Mouse (Mus musculus) bone marrow macrophage, adult 2 months (primary cell): ENCODE data around the gene Lrrk1. TPM values are rescaled to one million over a fixed set of nuclear protein-coding genes. Genes with fewer than 3 reads are reported as not detected.

ENCODE experiments used
- H3K27ac ChIP-seq: 2 replicates; pipeline ENCODE4 v1.5.1; 2012; ENCODE audit warnings: low read depth, low read length; ENCODE audit not compliant: insufficient read depth
- H3K4me1 ChIP-seq: 2 replicates; pipeline ENCODE4 v1.6.1; 2012; ENCODE audit warnings: low read length; ENCODE audit not compliant: control insufficient read depth, insufficient read depth
- H3K4me3 ChIP-seq: 2 replicates; pipeline ENCODE4 v1.5.1; 2012; ENCODE audit warnings: mild to moderate bottlenecking, low read length, moderate library complexity; ENCODE audit not compliant: insufficient read depth
- CTCF ChIP-seq: IDR thresholded peaks from 2 replicates; pipeline ENCODE4 v1.5.1; 2012; ENCODE audit warnings: low read depth, mild to moderate bottlenecking, low read length, moderate library complexity
- POLR2A ChIP-seq: IDR thresholded peaks from 2 replicates; pipeline ENCODE4 v1.6.1; 2012; ENCODE audit warnings: mild to moderate bottlenecking, low read depth, low read length, borderline replicate concordance
- polyA plus RNA-seq: library from polyadenylated mRNA; stranded (reverse); fragments of >200 nt; gene quantifications from 2 replicates; pipeline ENCODE4 v1.2.4, GENCODE M21; 2012; ENCODE audit not compliant: missing spikeins, insufficient read depth, insufficient read length

The Lrrk1 gene
- polyA plus RNA-seq, 1 experiment: 24.6 TPM

- Histone ChIP-seq H3K4me1 (peaks cover 50% of the 10 kb centered on the region), H3K27ac (no peak overlapping the region)
- TF ChIP-seq CTCF (no peak), POLR2A (no peak)
These were observed 82.4 kb downstream of the Lrrk1 start for GRCm38 (mm10) chr7:66305714-66306198.

GRCm38 (mm10) chr7:66304993-66305713 lies 83.0 kb downstream of the Lrrk1 start:
- Histone ChIP-seq H3K27ac (peak overlapping the region; percentile 41), H3K4me1 (peaks cover 46% of the 10 kb centered on the region), H3K4me3 (no peak overlapping the region)
- TF ChIP-seq CTCF (no peak), POLR2A (no peak)

More at GRCm38 (mm10) chr7:66305714-66306198, 82.4 kb downstream of the Lrrk1 start:
- no peak overlapping the region for H3K4me3 ChIP-seq

GRCm38 (mm10) chr7:66303922-66304660 lies 84.1 kb downstream of the Lrrk1 start:
- Histone ChIP-seq H3K4me1 (peaks cover 41% of the 10 kb centered on the region), H3K27ac (peak overlapping the region; percentile 65), H3K4me3 (no peak overlapping the region)
- TF ChIP-seq CTCF (no peak), POLR2A (no peak)

GRCm38 (mm10) chr7:66301486-66301885 lies 86.7 kb downstream of the Lrrk1 start:
- no peak overlapping the region for H3K4me3 ChIP-seq
- TF ChIP-seq CTCF (no peak), POLR2A (no peak)
- no peak overlapping the region for H3K27ac ChIP-seq
- H3K4me1 ChIP-seq: peaks cover 24% of the 10 kb centered on the region

GRCm38 (mm10) chr7:66300680-66301079 lies 87.5 kb downstream of the Lrrk1 start:
- peak; percentile 94 for TF ChIP-seq CTCF
- TF ChIP-seq POLR2A: no peak
- Histone ChIP-seq H3K4me1 (peaks cover 23% of the 10 kb centered on the region), H3K4me3 (no peak overlapping the region), H3K27ac (no peak overlapping the region)

- H3K4me1 ChIP-seq: no peaks in the 10 kb centered on the region; the same call in 1 of the 2 replicates
- no peak overlapping the region for H3K27ac ChIP-seq
- TF ChIP-seq POLR2A (no peak), CTCF (no peak)
- H3K4me3 ChIP-seq: no peak overlapping the region
These were observed 90.5 kb downstream of the Lrrk1 start for GRCm38 (mm10) chr7:66297656-66298021.

- TF ChIP-seq CTCF (no peak), POLR2A (no peak)
- no peak overlapping the region for H3K4me3 ChIP-seq
- no peaks in the 10 kb centered on the region; the same call in 1 of the 2 replicates for H3K4me1 ChIP-seq
- no peak overlapping the region for H3K27ac ChIP-seq
These were observed 91.1 kb downstream of the Lrrk1 start for GRCm38 (mm10) chr7:66296921-66297655.

- Histone ChIP-seq H3K27ac (no peak overlapping the region), H3K4me1 (peaks cover under 1% of the 10 kb centered on the region), H3K4me3 (no peak overlapping the region)
- no peak for TF ChIP-seq POLR2A
- TF ChIP-seq CTCF: no peak
These were observed 95.4 kb downstream of the Lrrk1 start for GRCm38 (mm10) chr7:66292552-66293376.

- H3K27ac ChIP-seq: no peak overlapping the region
- TF ChIP-seq CTCF (no peak), POLR2A (no peak)
- peaks cover 8% of the 10 kb centered on the region for H3K4me1 ChIP-seq
- H3K4me3 ChIP-seq: no peak overlapping the region
These were observed 96.1 kb downstream of the Lrrk1 start for GRCm38 (mm10) chr7:66292010-66292409.
